Mouse (Mus musculus) urinary bladder, adult 18-20 months (tissue): ENCODE measurements at regions not wholly inside any gene's neighbourhood (a gene's known extent, or its start where the extent isn't known, plus 50 kb on each side); places are given as distances from the start of the nearest gene placed in this dataset.

Experiments used
- DNase-seq, 2 experiments: peaks; one replicate each; pipeline ENCODE4 v3.0.0; 2022; ENCODE audit warnings: low spot score in 2 of 2, mixed read lengths in 2 of 2

GRCm38 (mm10) chr4:57362652-57363051, 61.0 kb upstream of the Ptpn3 start:
- no peak for DNase-seq

- DNase-seq, result peak; percentile 45 to 62
Measured at GRCm38 (mm10) chr4:57369736-57370373, 64.2 kb upstream of the Palm2 start.

DNA sequence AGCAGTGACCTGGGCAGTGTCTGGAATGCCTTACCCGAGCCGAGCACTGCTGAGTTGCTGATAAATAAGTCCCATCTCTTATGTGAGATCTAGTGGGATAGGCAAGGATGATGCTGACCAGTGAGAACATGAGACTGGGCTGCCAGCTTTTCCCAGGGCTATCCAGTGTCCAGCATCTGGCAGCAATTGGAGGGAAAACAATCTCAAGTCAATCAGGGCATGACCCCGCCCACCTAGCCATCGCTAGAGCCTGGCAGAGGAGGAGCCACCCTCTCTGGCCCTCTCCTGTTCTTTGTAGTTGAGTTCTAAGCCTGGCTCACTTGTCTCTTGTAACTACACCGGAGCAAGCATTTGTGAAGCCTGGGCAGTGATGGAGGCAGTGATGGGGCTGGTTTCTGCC, 56.2 kb upstream of the Palm2 start:
- no peak for DNase-seq

DNA sequence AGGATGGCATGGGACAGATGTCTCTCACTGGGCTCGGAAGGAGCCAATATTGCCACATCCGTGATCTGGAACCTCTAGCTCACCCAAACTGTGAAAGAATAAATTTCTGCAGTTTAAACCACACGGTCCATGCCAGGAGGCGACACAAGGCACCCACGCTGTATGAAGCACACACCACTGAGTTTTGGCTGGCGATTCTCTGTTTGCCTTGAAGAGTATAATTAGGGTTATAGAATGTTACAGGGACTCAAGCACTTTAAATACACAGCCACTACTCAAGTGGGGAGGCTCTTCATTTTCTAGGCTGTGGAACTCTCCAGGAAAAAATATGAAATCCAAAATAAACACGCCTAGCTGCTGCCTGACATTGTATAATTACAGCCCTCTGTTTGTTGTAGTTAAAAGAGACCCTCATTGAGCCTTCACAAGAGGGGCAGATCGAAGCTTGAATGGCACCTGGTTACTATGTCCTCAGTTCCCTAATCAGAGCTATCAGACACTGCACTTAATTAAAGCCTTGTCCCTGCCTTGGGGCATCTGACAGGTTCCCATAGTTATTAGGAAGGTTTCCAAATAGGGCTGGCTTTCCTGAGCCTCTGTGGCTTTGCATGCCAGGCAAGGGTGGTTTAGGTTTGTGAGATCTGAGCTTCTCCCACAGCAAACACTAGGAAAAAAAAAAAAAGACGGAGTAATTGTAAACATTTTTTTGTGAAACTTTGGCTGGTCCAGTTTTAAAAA, 53.8 kb upstream of the Palm2 start:
- no peak for DNase-seq

GRCm38 (mm10) chr4:57381306-57381705, 52.7 kb upstream of the Palm2 start:
- no peak for DNase-seq
